Mouse (Mus musculus) forebrain, embryonic 16.5 days (tissue): Measurements from ENCODE around the gene Ramp1. TPM values are rescaled to one million over a fixed set of nuclear protein-coding genes. Genes with fewer than 3 reads are reported as not detected.
A peak's percentile ranks its signal among the peaks of the same experiment; 100 is the strongest.

Source experiments
- ATAC-seq: fragments of 200-750 bp; cut with Nextera tagmentation; 2 replicates; pipeline ENCODE4 v1.8.0; 2017; ENCODE audit warnings: mild to moderate bottlenecking, moderate library complexity
- H3K27ac ChIP-seq: fragments of 300-500 bp; sonication (generic); 2 replicates; pipeline ENCODE4 v1.5.1; 2014; ENCODE audit warnings: low read length, control low read depth
- H3K27me3 ChIP-seq: fragments of 300-500 bp; sonication (generic); replicated peaks from 2 replicates; pipeline ENCODE4 v1.6.1; 2014; ENCODE audit warnings: low read length; ENCODE audit not compliant: control insufficient read depth, insufficient read depth
- H3K36me3 ChIP-seq: fragments of 300-500 bp; sonication (generic); 2 replicates; pipeline ENCODE4 v1.6.1; 2014; ENCODE audit not compliant: control insufficient read depth, insufficient read depth
- H3K4me1 ChIP-seq: fragments of 300-500 bp; sonication (generic); replicated peaks from 2 replicates; pipeline ENCODE4 v1.6.1; 2014; ENCODE audit warnings: low read length; ENCODE audit not compliant: control insufficient read depth, insufficient read depth
- H3K4me2 ChIP-seq: fragments of 300-500 bp; sonication (generic); 2 replicates; pipeline ENCODE4 v1.6.1; 2014; ENCODE audit warnings: mild to moderate bottlenecking, low read length, control low read depth
- H3K4me3 ChIP-seq: fragments of 300-500 bp; sonication (generic); replicated peaks from 2 replicates; pipeline ENCODE4 v1.5.1; 2014; ENCODE audit warnings: mild to moderate bottlenecking, low read length, control low read depth
- H3K9ac ChIP-seq: fragments of 300-500 bp; sonication (generic); replicated peaks from 2 replicates; pipeline ENCODE4 v1.6.1; 2014; ENCODE audit warnings: low read depth, low read length, control low read depth
- H3K9me3 ChIP-seq: fragments of 300-500 bp; sonication (generic); 2 replicates; pipeline ENCODE4 v1.6.1; 2016; ENCODE audit warnings: low read length; ENCODE audit not compliant: control insufficient read depth
- WGBS: fragments of 180-500 bp; shearing (Covaris S2); extraction: QIAGEN DNeasy Blood & Tissue Kit; methylation state at CpG from one replicate; pipeline ENCODE4 v1.1.7; 2014; 5-methylcytosine and 5-hydroxymethylcytosine counted together
- polyA plus RNA-seq: library from polyadenylated mRNA; unstranded; fragments of >200 nt; fragmentation: Nextera tagmentation; extraction: Ambion mirVana; gene quantifications from 2 replicates; pipeline ENCODE4 v1.2.1, GENCODE M21; 2015

Gene Ramp1
- polyA plus RNA-seq, 1 experiment from 2014 or later: 4.1 TPM

GRCm38 (mm10) chr1:91188851-91189460 lies 9.3 kb downstream of the Ramp1 start:
- no peaks in the 10 kb centered on the region for H3K9me3 ChIP-seq
- no peak for ATAC-seq
- no peak overlapping the region for H3K4me2 ChIP-seq
- H3K27ac ChIP-seq: no peak overlapping the region
- H3K4me1 ChIP-seq: no peaks in the 10 kb centered on the region
- no peaks in the 10 kb centered on the region for H3K36me3 ChIP-seq
- WGBS: 94% methylated on average over 10 of the region's 10 CpGs
- no peak overlapping the region for H3K9ac ChIP-seq
- H3K4me3 ChIP-seq: no peak overlapping the region
- H3K27me3 ChIP-seq: no peaks in the 10 kb centered on the region

- H3K27me3 ChIP-seq: no peaks in the 10 kb centered on the region
- no peaks in the 10 kb centered on the region for H3K4me1 ChIP-seq
- no peak overlapping the region for H3K9ac ChIP-seq
- H3K9me3 ChIP-seq: no peaks in the 10 kb centered on the region
- no peak overlapping the region for H3K4me2 ChIP-seq
- no peak for ATAC-seq
- no peak overlapping the region for H3K27ac ChIP-seq
- no peak overlapping the region for H3K4me3 ChIP-seq
- H3K36me3 ChIP-seq: no peaks in the 10 kb centered on the region
- WGBS: 84% methylated on average over 8 of the region's 8 CpGs
Observed at GRCm38 (mm10) chr1:91192184-91192583, 12.6 kb downstream of the Ramp1 start.

- Histone ChIP-seq H3K9ac (no peak overlapping the region), H3K27me3 (no peaks in the 10 kb centered on the region), H3K4me2 (no peak overlapping the region), H3K36me3 (no peaks in the 10 kb centered on the region), H3K4me3 (no peak overlapping the region), H3K4me1 (no peaks in the 10 kb centered on the region), H3K27ac (no peak overlapping the region), H3K9me3 (no peaks in the 10 kb centered on the region)
- WGBS: 86% methylated on average over 4 of the region's 4 CpGs
- no peak for ATAC-seq
Observed at GRCm38 (mm10) chr1:91193242-91193641, 13.6 kb downstream of the Ramp1 start.

GRCm38 (mm10) chr1:91193680-91194079 lies 14.1 kb downstream of the Ramp1 start:
- Histone ChIP-seq H3K4me2 (no peak overlapping the region), H3K9ac (no peak overlapping the region), H3K27ac (no peak overlapping the region), H3K27me3 (no peaks in the 10 kb centered on the region), H3K4me3 (no peak overlapping the region), H3K4me1 (no peaks in the 10 kb centered on the region), H3K9me3 (no peaks in the 10 kb centered on the region), H3K36me3 (no peaks in the 10 kb centered on the region)
- ATAC-seq: no peak
- 86% methylated on average over 4 of the region's 4 CpGs for WGBS

GRCm38 (mm10) chr1:91199793-91200192 lies 20.2 kb downstream of the Ramp1 start:
- Histone ChIP-seq H3K36me3 (no peaks in the 10 kb centered on the region), H3K27me3 (no peaks in the 10 kb centered on the region), H3K4me3 (no peak overlapping the region), H3K4me2 (no peak overlapping the region), H3K4me1 (peaks cover 14% of the 10 kb centered on the region), H3K9me3 (no peaks in the 10 kb centered on the region), H3K9ac (no peak overlapping the region), H3K27ac (no peak overlapping the region)
- ATAC-seq: peak; percentile 58
- WGBS: 68% methylated on average over 10 of the region's 10 CpGs

GRCm38 (mm10) chr1:91201122-91201521 lies 21.5 kb downstream of the Ramp1 start:
- H3K9me3 ChIP-seq: no peaks in the 10 kb centered on the region
- no peak overlapping the region for H3K9ac ChIP-seq
- ATAC-seq: peak; percentile 59; the same call in 1 of the 2 replicates
- H3K36me3 ChIP-seq: no peaks in the 10 kb centered on the region
- no peak overlapping the region for H3K27ac ChIP-seq
- no peak overlapping the region for H3K4me3 ChIP-seq
- WGBS: 19% methylated on average over 3 of the region's 3 CpGs
- H3K4me2 ChIP-seq: no peak overlapping the region
- peaks cover 14% of the 10 kb centered on the region for H3K4me1 ChIP-seq
- H3K27me3 ChIP-seq: no peaks in the 10 kb centered on the region

GRCm38 (mm10) chr1:91204221-91204765 lies 24.7 kb downstream of the Ramp1 start:
- Histone ChIP-seq H3K27me3 (no peaks in the 10 kb centered on the region), H3K4me2 (no peak overlapping the region), H3K27ac (no peak overlapping the region), H3K4me1 (peaks cover 24% of the 10 kb centered on the region), H3K4me3 (no peak overlapping the region), H3K36me3 (no peaks in the 10 kb centered on the region), H3K9me3 (no peaks in the 10 kb centered on the region), H3K9ac (no peak overlapping the region)
- no peak for ATAC-seq
- 83% methylated on average over 5 of the region's 5 CpGs for WGBS

- Histone ChIP-seq H3K27me3 (no peaks in the 10 kb centered on the region), H3K9me3 (no peaks in the 10 kb centered on the region), H3K4me1 (peaks cover 28% of the 10 kb centered on the region), H3K27ac (no peak overlapping the region), H3K36me3 (no peaks in the 10 kb centered on the region), H3K4me2 (no peak overlapping the region), H3K9ac (no peak overlapping the region), H3K4me3 (no peak overlapping the region)
- WGBS: 84% methylated on average over 6 of the region's 6 CpGs
- no peak for ATAC-seq
Observed at GRCm38 (mm10) chr1:91205651-91206050, 26.0 kb downstream of the Ramp1 start.

GRCm38 (mm10) chr1:91206336-91206735 lies 26.7 kb downstream of the Ramp1 start:
- H3K4me2 ChIP-seq: no peak overlapping the region
- peak overlapping the region; percentile 46 for H3K27ac ChIP-seq
- ATAC-seq: no peak
- H3K9me3 ChIP-seq: no peaks in the 10 kb centered on the region
- no peaks in the 10 kb centered on the region for H3K36me3 ChIP-seq
- WGBS: 67% methylated on average over 8 of the region's 8 CpGs
- no peak overlapping the region for H3K9ac ChIP-seq
- H3K27me3 ChIP-seq: no peaks in the 10 kb centered on the region
- H3K4me3 ChIP-seq: no peak overlapping the region
- H3K4me1 ChIP-seq: peaks cover 22% of the 10 kb centered on the region
